Mouse (Mus musculus) cortical plate, adult 2 months (tissue): Measurements from ENCODE around the gene Colec11.

Experiments
- CTCF ChIP-seq: fragments of 200-500 bp; IDR thresholded peaks from 2 replicates; pipeline ENCODE4 v1.5.1; 2011; ENCODE audit warnings: mild to moderate bottlenecking, control low read depth, low read length; ENCODE audit not compliant: insufficient read depth; ENCODE audit errors: extremely low read depth
- POLR2A ChIP-seq: fragments of 200-500 bp; IDR thresholded peaks from 2 replicates; pipeline ENCODE4 v1.6.1; 2011; ENCODE audit warnings: mild to moderate bottlenecking, low read length, control low read depth; ENCODE audit not compliant: insufficient read depth; ENCODE audit errors: extremely low read depth

DNA sequence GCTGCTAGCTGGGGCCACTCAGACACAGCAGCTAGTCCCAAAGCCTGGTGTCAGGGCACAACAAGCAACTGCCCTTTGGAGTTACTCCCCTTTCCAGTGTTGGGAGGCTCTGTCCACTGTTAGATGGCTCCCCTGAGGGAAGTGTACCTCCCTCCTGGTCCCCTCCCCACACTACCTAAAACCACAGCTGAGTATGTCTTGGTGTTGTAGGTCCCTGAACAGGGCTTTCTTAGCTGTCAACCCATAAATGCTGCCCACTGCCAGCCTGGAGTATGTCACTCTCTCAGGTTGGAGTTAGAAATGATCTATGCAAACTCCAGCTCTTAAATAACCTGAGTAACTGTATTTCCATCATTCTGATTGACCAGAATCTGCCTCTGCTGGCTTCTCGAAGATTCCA, 536 bp downstream of the Colec11 start:
- TF ChIP-seq CTCF (no peak), POLR2A (no peak)
